Mouse (Mus musculus) small intestine, adult 2 months (tissue): ENCODE results near the gene Hacd2. TPM values are rescaled to one million over a fixed set of nuclear protein-coding genes. Genes with fewer than 3 reads are reported as not detected.

Source experiments
- H3K27ac ChIP-seq: fragments of 200-500 bp; 2 replicates; pipeline ENCODE4 v1.5.1; 2012; ENCODE audit warnings: low read depth, low read length, control low read depth, inconsistent platforms; ENCODE audit not compliant: insufficient read depth
- H3K27me3 ChIP-seq: fragments of 200-500 bp; 2 replicates; pipeline ENCODE4 v1.6.1; 2012; ENCODE audit warnings: mild to moderate bottlenecking, moderate library complexity, low read length, inconsistent platforms; ENCODE audit not compliant: control insufficient read depth, insufficient read depth
- H3K36me3 ChIP-seq: fragments of 200-500 bp; 2 replicates; pipeline ENCODE4 v1.6.1; 2012; ENCODE audit warnings: mild to moderate bottlenecking, low read length, control low read depth, inconsistent platforms; ENCODE audit not compliant: control insufficient read depth, insufficient read depth
- H3K4me1 ChIP-seq: fragments of 200-500 bp; 2 replicates; pipeline ENCODE4 v1.6.1; 2012; ENCODE audit warnings: low read length, inconsistent platforms, mixed read lengths; ENCODE audit not compliant: control insufficient read depth, insufficient read depth, insufficient read length
- H3K4me3 ChIP-seq: fragments of 200-500 bp; 2 replicates; pipeline ENCODE4 v1.5.1; 2012; ENCODE audit warnings: low read depth, mild to moderate bottlenecking, control low read depth, inconsistent platforms, low read length, moderate library complexity
- CTCF ChIP-seq: fragments of 200-500 bp; IDR thresholded peaks from 2 replicates; pipeline ENCODE4 v1.5.1; 2012; ENCODE audit warnings: low read depth, mild to moderate bottlenecking, control low read depth, inconsistent platforms, low read length, moderate library complexity, mixed read lengths; ENCODE audit not compliant: insufficient replicate concordance, insufficient read length; ENCODE audit errors: extremely low read depth
- POLR2A ChIP-seq: fragments of 200-500 bp; IDR thresholded peaks from 2 replicates; pipeline ENCODE4 v1.6.1; 2012; ENCODE audit warnings: low read depth, mild to moderate bottlenecking, control low read depth, inconsistent platforms, low read length, moderate library complexity
- WGBS: fragments of 180-500 bp; shearing (Covaris S2); methylation state at CpG from one replicate; pipeline ENCODE4 v1.1.7; 2018; 5-methylcytosine and 5-hydroxymethylcytosine counted together
- polyA plus RNA-seq: library from polyadenylated mRNA; depleted of rRNA; stranded (reverse); fragments of >200 nt; gene quantifications from 2 replicates; pipeline ENCODE4 v1.2.3, GENCODE M21; 2012

Gene Hacd2
- polyA plus RNA-seq, 1 experiment = 34.9 TPM

- TF ChIP-seq CTCF (no peak), POLR2A (no peak)
- Histone ChIP-seq H3K4me3 (no peak overlapping the region), H3K4me1 (peaks cover 19% of the 10 kb centered on the region), H3K36me3 (peaks cover 65% of the 10 kb centered on the region), H3K27ac (peak overlapping the region; percentile 13; the same call in 1 of the 2 replicates), H3K27me3 (no peaks in the 10 kb centered on the region)
- WGBS = 86% methylated on average over 2 of the region's 2 CpGs
Measured at GRCm38 (mm10) chr16:34985031-34985346, 37.2 kb upstream of the Hacd2 start.

DNA sequence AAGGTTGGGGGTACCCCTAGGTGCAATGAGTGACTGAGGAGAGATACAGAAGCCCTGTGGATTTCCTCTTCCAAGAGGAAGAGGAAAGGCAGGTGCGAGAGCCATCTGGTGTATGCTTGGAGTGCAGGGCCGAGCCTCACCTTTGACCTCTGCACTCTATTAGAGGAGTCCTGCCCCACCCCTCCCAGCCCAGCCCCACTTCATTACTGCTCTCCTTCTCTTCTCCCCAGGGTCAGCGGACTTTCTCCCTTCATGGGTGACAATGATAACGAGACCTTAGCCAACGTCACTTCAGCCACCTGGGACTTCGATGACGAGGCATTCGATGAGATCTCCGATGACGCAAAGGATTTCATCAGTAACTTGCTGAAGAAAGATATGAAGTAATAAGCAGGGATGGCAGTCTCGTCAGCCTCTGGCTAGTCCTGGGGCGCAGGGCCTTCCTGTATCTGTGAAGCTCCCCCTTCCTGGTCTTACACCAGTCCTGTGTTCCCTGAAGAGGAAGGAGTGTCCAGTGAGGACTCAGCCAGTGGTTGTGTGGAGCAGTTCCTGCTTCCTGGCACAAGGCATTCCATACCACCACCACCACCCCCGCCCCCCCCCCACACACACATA, 35.9 kb upstream of the Hacd2 start:
- TF ChIP-seq CTCF (no peak), POLR2A (no peak)
- H3K27me3 ChIP-seq = no peaks in the 10 kb centered on the region
- peaks cover 61% of the 10 kb centered on the region for H3K36me3 ChIP-seq
- peak overlapping the region; percentile 32; the same call in 1 of the 2 replicates for H3K27ac ChIP-seq
- H3K4me3 ChIP-seq = no peak overlapping the region
- peaks cover 19% of the 10 kb centered on the region for H3K4me1 ChIP-seq
- 45% methylated on average over 13 of the region's 13 CpGs for WGBS

DNA sequence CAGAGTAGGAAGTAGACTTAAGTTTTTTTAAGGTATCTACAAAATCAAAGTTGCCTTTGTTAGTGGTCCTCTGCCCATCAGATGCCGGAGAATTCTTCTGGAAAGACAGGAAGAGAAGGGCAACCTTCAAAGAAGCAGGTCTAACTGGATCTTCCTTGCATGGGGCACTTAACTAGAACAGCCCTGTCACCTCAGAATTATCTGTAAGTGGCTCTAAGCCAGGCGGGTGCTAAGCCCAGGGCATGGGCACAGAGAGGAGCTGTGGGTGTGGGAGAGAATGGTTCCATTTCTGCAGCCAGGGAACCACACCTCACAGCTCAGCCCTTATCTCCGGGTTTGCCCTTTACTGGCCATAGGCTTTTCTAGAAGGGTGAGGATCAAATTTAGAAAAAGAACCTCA, 30.9 kb upstream of the Hacd2 start:
- WGBS = 58% methylated on average over 3 of the region's 3 CpGs
- no peaks in the 10 kb centered on the region for H3K27me3 ChIP-seq
- TF ChIP-seq CTCF = no peak
- TF ChIP-seq POLR2A = no peak
- H3K4me3 ChIP-seq = no peak overlapping the region
- peaks cover 56% of the 10 kb centered on the region for H3K36me3 ChIP-seq
- H3K4me1 ChIP-seq = peaks cover 2% of the 10 kb centered on the region
- H3K27ac ChIP-seq = no peak overlapping the region

DNA sequence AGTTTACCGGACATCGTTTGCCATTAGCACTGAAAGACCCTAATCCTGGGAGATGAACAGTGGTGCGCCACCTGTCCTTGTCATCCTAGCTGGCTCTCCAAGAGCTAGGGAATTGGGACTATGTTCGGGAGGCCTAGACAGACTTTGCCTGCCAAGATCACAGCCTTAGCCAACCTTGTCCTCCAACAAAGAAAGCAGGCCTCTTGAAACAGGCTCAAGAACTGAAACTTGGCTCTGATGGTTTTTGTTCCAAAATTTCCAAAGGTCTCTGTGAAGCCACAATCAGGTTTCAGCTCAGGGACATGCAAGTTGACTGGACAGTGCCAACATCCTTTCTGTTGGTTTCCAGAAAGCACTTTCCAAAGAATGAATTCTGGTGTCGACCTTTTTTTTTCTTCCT, 29.4 kb upstream of the Hacd2 start:
- no peaks in the 10 kb centered on the region for H3K27me3 ChIP-seq
- 85% methylated on average over 5 of the region's 5 CpGs for WGBS
- no peak overlapping the region for H3K4me3 ChIP-seq
- TF ChIP-seq POLR2A (no peak), CTCF (no peak)
- H3K27ac ChIP-seq = no peak overlapping the region
- H3K36me3 ChIP-seq = peaks cover 55% of the 10 kb centered on the region
- no peaks in the 10 kb centered on the region; the same call in 1 of the 2 replicates for H3K4me1 ChIP-seq

DNA sequence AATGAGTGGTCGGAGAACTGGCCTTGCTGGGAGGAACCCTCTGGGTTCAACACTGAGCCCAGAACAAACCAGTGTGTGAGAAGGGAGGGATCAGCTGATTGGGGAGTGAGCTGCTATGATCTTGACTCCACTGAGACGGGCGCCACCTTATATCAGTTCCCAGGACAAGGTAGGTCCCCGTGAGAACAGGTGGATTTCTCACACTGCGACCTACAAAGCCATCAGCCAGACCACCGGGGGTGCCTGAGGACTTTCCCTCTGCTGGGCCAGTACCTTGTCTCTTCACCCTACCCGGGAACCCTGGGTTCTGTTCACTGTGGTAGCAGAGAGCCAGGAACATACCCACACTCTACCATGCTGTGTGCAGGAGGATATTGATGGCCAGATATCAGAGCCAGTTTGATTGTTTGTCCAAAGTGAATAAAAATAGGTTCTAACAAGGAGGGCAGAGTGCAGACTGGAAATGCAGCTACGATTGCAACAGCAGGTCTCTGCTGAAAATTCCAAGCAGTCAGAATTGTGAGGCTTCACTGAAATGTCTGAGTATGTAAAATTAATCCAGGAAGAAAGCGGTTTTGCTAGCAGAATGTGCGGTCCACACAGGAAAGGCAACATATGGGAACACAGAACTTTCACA, 28.4 kb upstream of the Hacd2 start:
- Histone ChIP-seq H3K36me3 (peaks cover 53% of the 10 kb centered on the region), H3K4me1 (no peaks in the 10 kb centered on the region; the same call in 1 of the 2 replicates), H3K27ac (0 out of 2 replicates have a peak overlapping the region, but pooled peaks have one; percentile 1), H3K27me3 (no peaks in the 10 kb centered on the region), H3K4me3 (no peak overlapping the region)
- 87% methylated on average over 10 of the region's 10 CpGs for WGBS
- TF ChIP-seq CTCF (no peak), POLR2A (no peak)

DNA sequence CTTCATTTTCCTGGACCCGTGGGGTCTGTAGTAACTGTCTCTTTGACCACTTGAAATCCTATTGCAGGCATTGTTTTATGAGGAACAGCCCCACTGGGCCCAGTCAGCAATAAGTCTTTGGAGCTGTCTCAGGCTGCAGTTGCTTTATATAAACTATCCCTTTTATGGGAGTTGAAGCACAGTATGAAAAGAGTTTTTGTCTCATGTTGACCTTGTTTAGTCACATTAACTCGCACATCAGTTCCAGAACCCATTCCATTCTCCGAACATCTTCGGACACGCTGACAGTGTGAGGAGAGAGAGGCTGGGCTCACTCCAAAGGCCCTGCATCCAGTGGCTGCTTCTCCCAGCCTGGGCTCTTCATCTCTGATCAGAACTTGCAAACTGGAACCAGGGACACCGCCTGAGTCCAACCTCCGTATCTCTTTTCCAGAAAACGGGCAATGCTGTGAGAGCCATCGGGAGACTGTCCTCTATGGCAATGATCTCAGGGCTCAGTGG, 27.5 kb upstream of the Hacd2 start:
- Histone ChIP-seq H3K36me3 (peaks cover 45% of the 10 kb centered on the region), H3K27ac (peak overlapping the region; percentile 62), H3K27me3 (no peaks in the 10 kb centered on the region), H3K4me3 (peak overlapping the region; percentile 46), H3K4me1 (no peaks in the 10 kb centered on the region; the same call in 1 of the 2 replicates)
- no peak for TF ChIP-seq POLR2A
- 81% methylated on average over 9 of the region's 9 CpGs for WGBS

- peaks cover 45% of the 10 kb centered on the region for H3K36me3 ChIP-seq
- H3K27me3 ChIP-seq = no peaks in the 10 kb centered on the region
- H3K4me1 ChIP-seq = no peaks in the 10 kb centered on the region; the same call in 1 of the 2 replicates
- 38% methylated on average over 5 of the region's 5 CpGs for WGBS
- peak overlapping the region; percentile 50 for H3K4me3 ChIP-seq
- no peak for TF ChIP-seq CTCF
- TF ChIP-seq POLR2A = no peak
- peak overlapping the region; percentile 66 for H3K27ac ChIP-seq
Measured at GRCm38 (mm10) chr16:34996133-34996532, 26.1 kb upstream of the Hacd2 start.

GRCm38 (mm10) chr16:34997052-34997451, 25.2 kb upstream of the Hacd2 start:
- Histone ChIP-seq H3K27ac (0 out of 2 replicates have a peak overlapping the region, but pooled peaks have one; percentile 27), H3K4me1 (no peaks in the 10 kb centered on the region; the same call in 1 of the 2 replicates), H3K27me3 (no peaks in the 10 kb centered on the region), H3K36me3 (peaks cover 47% of the 10 kb centered on the region), H3K4me3 (peak overlapping the region; percentile 8; the same call in 1 of the 2 replicates)
- WGBS = 67% methylated on average over 4 of the region's 4 CpGs
- TF ChIP-seq CTCF (no peak), POLR2A (no peak)
